Mouse (Mus musculus) kidney, postnatal 0 days (tissue): Measurements from ENCODE around the gene Tsc22d1. TPM values are rescaled to one million over a fixed set of nuclear protein-coding genes. Genes with fewer than 3 reads are reported as not detected.

Experiments used
- ATAC-seq: fragments of 200-750 bp; cut with Nextera tagmentation; replicated peaks from 2 replicates; pipeline ENCODE4 v1.8.0; 2017; ENCODE audit warnings: low read depth, moderate number of reproducible peaks, moderate TSS enrichment, moderate library complexity; ENCODE audit not compliant: low FRiP score
- DNase-seq: peaks from one replicate; pipeline ENCODE4 v3.0.0-alpha.2; 2016; ENCODE audit warnings: low spot score
- H3K27ac ChIP-seq: fragments of 300-500 bp; sonication (generic); 2 replicates; pipeline ENCODE4 v1.5.1; 2014; ENCODE audit warnings: mild to moderate bottlenecking
- H3K27me3 ChIP-seq: fragments of 300-500 bp; sonication (generic); 2 replicates; pipeline ENCODE4 v1.6.1; 2014; ENCODE audit warnings: low read length, mixed read lengths; ENCODE audit not compliant: insufficient read depth
- H3K36me3 ChIP-seq: fragments of 300-500 bp; sonication (generic); 2 replicates; pipeline ENCODE4 v1.6.1; 2014; ENCODE audit warnings: low read length, mixed read lengths; ENCODE audit not compliant: insufficient read depth
- H3K4me1 ChIP-seq: fragments of 300-500 bp; sonication (generic); replicated peaks from 2 replicates; pipeline ENCODE4 v1.6.1; 2014; ENCODE audit warnings: antibody characterized with exemption, low read length, mixed read lengths; ENCODE audit not compliant: insufficient read depth
- H3K4me2 ChIP-seq: fragments of 300-500 bp; sonication (generic); 2 replicates; pipeline ENCODE4 v1.6.1; 2014; ENCODE audit warnings: mild to moderate bottlenecking, low read length, moderate library complexity, mixed read lengths
- H3K4me3 ChIP-seq: fragments of 300-500 bp; sonication (generic); replicated peaks from 2 replicates; pipeline ENCODE4 v1.5.1; 2014; ENCODE audit warnings: low read depth, low read length
- H3K9ac ChIP-seq: fragments of 300-500 bp; sonication (generic); 2 replicates; pipeline ENCODE4 v1.6.1; 2014; ENCODE audit warnings: low read depth, low read length
- H3K9me3 ChIP-seq: fragments of 300-500 bp; sonication (generic); replicated peaks from 2 replicates; pipeline ENCODE4 v1.6.1; 2016; ENCODE audit warnings: low read length, inconsistent platforms, mixed read lengths
- CTCF ChIP-seq: IDR thresholded peaks from 2 replicates; pipeline ENCODE4 v1.5.1; 2016; ENCODE audit warnings: antibody characterized with exemption, low read depth, mild to moderate bottlenecking, moderate library complexity
- WGBS: fragments of 180-500 bp; shearing (Covaris S2); extraction: QIAGEN DNeasy Blood & Tissue Kit; methylation state at CpG from one replicate; pipeline ENCODE4 v1.1.7; 2014; 5-methylcytosine and 5-hydroxymethylcytosine counted together
- polyA plus RNA-seq: library from polyadenylated mRNA; unstranded; fragments of >200 nt; fragmentation: Nextera tagmentation; extraction: Ambion mirVana; gene quantifications from 2 replicates; pipeline ENCODE4 v1.2.1, GENCODE M21; 2015

Tsc22d1 gene
- polyA plus RNA-seq, 1 experiment from 2014 or later = 756 TPM

DNA sequence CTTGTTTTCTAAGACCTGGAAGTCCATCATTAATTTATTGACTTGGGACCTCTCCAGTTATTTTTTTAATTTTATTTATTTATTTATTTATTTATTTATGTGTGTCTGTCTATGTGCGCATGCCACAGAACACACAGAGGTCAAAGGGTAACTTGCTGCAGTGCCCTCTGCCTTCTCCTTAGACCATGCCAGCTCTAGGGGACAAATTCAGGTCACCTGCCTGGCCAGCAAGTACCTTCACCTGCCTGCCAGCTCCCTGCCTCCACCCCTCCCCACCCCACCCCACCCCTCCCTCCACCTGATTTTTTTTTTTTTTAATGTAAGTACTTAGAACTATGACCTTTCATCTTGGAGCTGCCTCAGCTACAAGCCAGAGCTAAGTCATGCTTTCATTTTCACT, 68.9 kb downstream of the Tsc22d1 start:
- 0 out of 2 replicates have a peak, but pooled peaks have one; percentile 21 for ATAC-seq
- no peak for TF ChIP-seq CTCF
- no peak overlapping the region for H3K4me3 ChIP-seq
- DNase-seq = no peak
- H3K36me3 ChIP-seq = no peaks in the 10 kb centered on the region
- H3K4me2 ChIP-seq = no peak overlapping the region
- H3K9ac ChIP-seq = no peak overlapping the region
- WGBS = 75% methylated on average over 1 of the region's 1 CpGs
- H3K27me3 ChIP-seq = no peaks in the 10 kb centered on the region
- H3K27ac ChIP-seq = no peak overlapping the region
- H3K9me3 ChIP-seq = no peaks in the 10 kb centered on the region
- H3K4me1 ChIP-seq = peaks cover 5% of the 10 kb centered on the region; the same call in 1 of the 2 replicates

GRCm38 (mm10) chr14:76487609-76488008, 72.8 kb downstream of the Tsc22d1 start:
- H3K9ac ChIP-seq = no peak overlapping the region
- H3K27me3 ChIP-seq = no peaks in the 10 kb centered on the region
- no peak overlapping the region for H3K4me2 ChIP-seq
- no peaks in the 10 kb centered on the region for H3K36me3 ChIP-seq
- H3K4me1 ChIP-seq = peaks cover 5% of the 10 kb centered on the region; the same call in 1 of the 2 replicates
- H3K27ac ChIP-seq = 0 out of 2 replicates have a peak overlapping the region, but pooled peaks have one; percentile 54
- DNase-seq (no peak), ATAC-seq (no peak)
- no peaks in the 10 kb centered on the region for H3K9me3 ChIP-seq
- no peak for TF ChIP-seq CTCF
- 65% methylated on average over 16 of the region's 16 CpGs for WGBS
- no peak overlapping the region for H3K4me3 ChIP-seq

GRCm38 (mm10) chr14:76488101-76489044, 73.6 kb downstream of the Tsc22d1 start:
- H3K4me3 ChIP-seq = no peak overlapping the region
- no peaks in the 10 kb centered on the region for H3K36me3 ChIP-seq
- peak overlapping the region; percentile 54 for H3K27ac ChIP-seq
- no peak overlapping the region for H3K9ac ChIP-seq
- DNase-seq (no peak), ATAC-seq (no peak; the same call in 1 of the 2 replicates)
- no peaks in the 10 kb centered on the region for H3K27me3 ChIP-seq
- peaks cover 5% of the 10 kb centered on the region; the same call in 1 of the 2 replicates for H3K4me1 ChIP-seq
- H3K9me3 ChIP-seq = no peaks in the 10 kb centered on the region
- TF ChIP-seq CTCF = peak; percentile 53
- 44% methylated on average over 18 of the region's 18 CpGs for WGBS
- no peak overlapping the region for H3K4me2 ChIP-seq

- no peak overlapping the region for H3K4me3 ChIP-seq
- no peak overlapping the region for H3K4me2 ChIP-seq
- no peak overlapping the region for H3K9ac ChIP-seq
- H3K9me3 ChIP-seq = no peaks in the 10 kb centered on the region
- no peak for ATAC-seq
- peaks cover 5% of the 10 kb centered on the region; the same call in 1 of the 2 replicates for H3K4me1 ChIP-seq
- no peaks in the 10 kb centered on the region for H3K36me3 ChIP-seq
- H3K27me3 ChIP-seq = no peaks in the 10 kb centered on the region
- WGBS = 75% methylated on average over 2 of the region's 2 CpGs
- H3K27ac ChIP-seq = 0 out of 2 replicates have a peak overlapping the region, but pooled peaks have one; percentile 54
- TF ChIP-seq CTCF = no peak
- DNase-seq = no peak
These were observed 74.4 kb downstream of the Tsc22d1 start for GRCm38 (mm10) chr14:76489128-76489527.

DNA sequence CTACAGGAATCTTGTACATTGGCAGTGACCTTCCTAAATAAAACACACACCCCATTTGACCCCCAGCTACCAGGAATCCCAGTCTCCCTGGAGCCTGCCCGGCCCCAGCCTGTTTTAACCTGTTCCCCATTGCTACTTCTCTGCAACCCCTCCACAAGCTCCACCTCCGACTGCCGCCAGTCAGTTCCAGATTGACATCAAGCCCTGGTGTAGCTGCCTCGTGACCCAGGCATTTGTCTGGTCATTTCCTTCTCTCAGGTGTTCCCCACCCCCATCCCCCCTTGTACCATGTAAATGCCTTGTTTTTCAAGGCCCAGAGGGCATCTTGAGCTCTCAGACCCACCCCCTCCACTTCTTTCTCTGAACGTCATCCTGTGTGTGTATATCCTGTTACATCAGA, 80.3 kb downstream of the Tsc22d1 start:
- no peak overlapping the region for H3K9ac ChIP-seq
- no peaks in the 10 kb centered on the region for H3K36me3 ChIP-seq
- no peak overlapping the region for H3K4me3 ChIP-seq
- H3K27me3 ChIP-seq = no peaks in the 10 kb centered on the region
- 49% methylated on average over 5 of the region's 5 CpGs for WGBS
- H3K4me1 ChIP-seq = peaks cover 4% of the 10 kb centered on the region; the same call in 1 of the 2 replicates
- H3K9me3 ChIP-seq = no peaks in the 10 kb centered on the region
- H3K27ac ChIP-seq = no peak overlapping the region
- H3K4me2 ChIP-seq = no peak overlapping the region
- DNase-seq = no peak
- TF ChIP-seq CTCF = no peak
- peak; percentile 53 for ATAC-seq

- no peak overlapping the region for H3K4me2 ChIP-seq
- peaks cover 7% of the 10 kb centered on the region; the same call in 1 of the 2 replicates for H3K4me1 ChIP-seq
- H3K27ac ChIP-seq = no peak overlapping the region
- ATAC-seq = no peak
- 65% methylated on average over 9 of the region's 9 CpGs for WGBS
- no peak for TF ChIP-seq CTCF
- DNase-seq = no peak
- H3K36me3 ChIP-seq = no peaks in the 10 kb centered on the region
- H3K4me3 ChIP-seq = no peak overlapping the region
- H3K9me3 ChIP-seq = no peaks in the 10 kb centered on the region
- no peaks in the 10 kb centered on the region for H3K27me3 ChIP-seq
- H3K9ac ChIP-seq = no peak overlapping the region
These were observed 82.4 kb downstream of the Tsc22d1 start for GRCm38 (mm10) chr14:76497187-76497586.
